Mouse (Mus musculus) kidney, postnatal 14 days (tissue): ENCODE data around the gene Nop10.
"Not testable (repeated sequence)": the region's sequence is repeated elsewhere in the genome, so short reads cannot be mapped to it uniquely, and the experiment has no call there.

ENCODE experiments used
- DNase-seq: peaks from one replicate; pipeline ENCODE4 v3.0.0; 2022; ENCODE audit warnings: mixed read lengths

Nop10 gene

GRCm38 (mm10) chr2:112265448-112266241, 3.9 kb downstream of the Nop10 start, which contains the start of gene Slc12a6:
Gene Slc12a6 (plus strand): TSS chr2:112265825.
- peak; percentile 96 for DNase-seq

- peak; percentile 67 for DNase-seq
Observed at GRCm38 (mm10) chr2:112266242-112266592, 4.5 kb downstream of the Nop10 start, which contains the start of gene Gm21985. Gene Gm21985 (plus strand): TSS chr2:112266314.

DNA sequence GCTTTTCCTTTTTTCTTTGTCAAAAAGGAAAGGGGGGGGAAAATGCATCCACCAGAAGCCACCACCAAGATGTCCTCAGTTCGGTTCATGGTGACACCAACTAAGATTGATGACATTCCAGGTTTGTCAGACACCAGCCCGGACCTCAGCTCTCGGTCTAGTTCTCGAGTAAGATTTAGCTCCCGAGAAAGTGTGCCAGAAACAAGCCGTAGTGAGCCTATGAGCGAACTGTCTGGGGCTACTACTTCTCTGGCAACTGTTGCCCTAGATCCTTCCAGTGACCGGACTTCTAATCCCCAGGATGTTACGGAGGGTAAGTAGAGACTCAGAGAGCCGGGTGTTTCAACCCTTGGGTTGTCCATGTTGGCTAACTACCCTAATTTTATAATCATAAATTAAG, 5.1 kb downstream of the Nop10 start:
- DNase-seq = peak; percentile 17

GRCm38 (mm10) chr2:112267547-112268269, 6.0 kb downstream of the Nop10 start:
- no peak for DNase-seq

GRCm38 (mm10) chr2:112270011-112270410, 8.3 kb downstream of the Nop10 start:
- no peak for DNase-seq

DNA sequence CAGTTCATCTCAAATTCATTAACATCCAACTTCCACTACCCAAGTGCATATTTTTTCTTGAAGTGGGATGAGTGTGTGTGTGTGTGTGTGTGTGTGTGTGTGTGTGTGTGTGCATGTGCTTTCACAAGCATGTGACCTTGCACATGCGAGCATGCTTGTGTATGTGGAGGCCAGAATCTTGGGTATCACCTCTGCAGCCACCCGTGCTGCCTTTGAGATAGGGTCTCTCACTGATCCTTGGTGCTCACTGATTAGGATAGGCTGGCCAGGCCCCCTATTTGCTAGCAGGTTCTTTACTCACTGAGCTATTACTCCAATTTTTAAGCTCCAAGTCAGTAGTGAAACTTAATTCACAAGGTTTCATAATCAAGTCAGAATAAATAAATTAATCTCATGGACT, 11.2 kb downstream of the Nop10 start:
- no peak for DNase-seq

GRCm38 (mm10) chr2:112273474-112273873, 11.7 kb downstream of the Nop10 start:
- no peak for DNase-seq

DNA sequence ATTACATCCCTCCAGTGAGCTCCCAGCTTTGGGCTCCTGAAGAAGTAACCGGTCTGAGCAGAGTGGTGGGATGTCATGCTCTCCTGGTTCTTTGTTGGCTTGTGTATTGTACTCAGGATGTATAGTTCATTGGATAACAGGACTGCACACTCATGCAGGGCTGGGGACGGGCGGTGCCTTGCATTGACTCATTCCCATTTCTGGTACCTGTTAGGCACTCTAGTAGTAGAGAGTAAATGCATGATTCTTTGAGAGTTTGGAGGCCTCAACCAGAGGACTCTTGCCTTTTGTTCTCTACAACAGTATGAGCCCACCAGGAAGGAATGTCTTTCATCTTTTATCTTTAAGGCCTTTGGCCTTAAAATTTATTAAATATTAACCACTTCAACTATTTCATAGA, 15.1 kb downstream of the Nop10 start:
- no peak for DNase-seq

DNA sequence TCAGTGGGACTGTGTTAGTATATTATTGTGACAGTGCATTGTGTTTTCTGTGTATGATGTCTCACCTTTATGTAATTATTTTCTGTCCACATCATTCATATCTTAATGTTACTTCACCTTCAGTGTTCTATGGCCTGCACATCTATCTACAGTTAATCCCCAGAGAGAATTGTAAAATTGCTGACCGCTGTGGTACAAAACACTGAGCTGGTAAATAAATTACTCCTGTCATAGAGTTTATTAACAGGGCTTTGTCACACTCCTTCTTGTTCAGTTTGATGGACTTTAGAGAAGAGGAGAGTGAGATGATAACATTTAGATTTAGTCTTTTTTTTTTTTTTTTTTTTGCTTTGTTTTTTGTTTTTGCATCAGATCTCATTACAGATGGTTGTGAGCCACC, 21.1 kb downstream of the Nop10 start:
- DNase-seq = no peak

- DNase-seq = peak; percentile 84
Observed at GRCm38 (mm10) chr2:112284363-112285030, 22.8 kb downstream of the Nop10 start.

- no peak for DNase-seq
Observed at GRCm38 (mm10) chr2:112285031-112285390, 23.3 kb downstream of the Nop10 start.

- not testable (repeated sequence) for DNase-seq
Observed at GRCm38 (mm10) chr2:112286062-112286461, 24.3 kb downstream of the Nop10 start.

GRCm38 (mm10) chr2:112287059-112287458, 25.3 kb downstream of the Nop10 start:
- no peak for DNase-seq

DNA sequence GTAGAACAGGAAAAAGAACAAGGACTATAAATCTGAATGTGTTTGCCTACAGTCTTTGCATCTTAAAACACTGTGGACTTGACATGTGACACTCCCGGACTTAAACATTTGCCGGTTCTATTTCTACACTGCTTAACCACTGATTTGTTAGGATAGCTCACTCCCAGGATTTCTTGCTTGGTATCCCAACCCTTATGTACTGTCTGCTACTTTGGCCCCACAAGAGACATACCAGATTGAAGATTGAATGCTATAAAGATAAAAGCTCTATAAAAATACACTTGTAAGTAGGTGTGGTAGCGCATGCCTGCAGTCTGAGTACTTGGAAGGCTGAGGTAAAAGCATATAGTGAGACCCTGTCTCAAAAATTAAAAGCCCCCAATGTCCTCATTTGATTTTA, 27.8 kb downstream of the Nop10 start:
- DNase-seq = no peak

- DNase-seq = no peak
Observed at GRCm38 (mm10) chr2:112292823-112293222, 31.1 kb downstream of the Nop10 start.

GRCm38 (mm10) chr2:112296211-112296610, 34.5 kb downstream of the Nop10 start:
- DNase-seq = no peak

DNA sequence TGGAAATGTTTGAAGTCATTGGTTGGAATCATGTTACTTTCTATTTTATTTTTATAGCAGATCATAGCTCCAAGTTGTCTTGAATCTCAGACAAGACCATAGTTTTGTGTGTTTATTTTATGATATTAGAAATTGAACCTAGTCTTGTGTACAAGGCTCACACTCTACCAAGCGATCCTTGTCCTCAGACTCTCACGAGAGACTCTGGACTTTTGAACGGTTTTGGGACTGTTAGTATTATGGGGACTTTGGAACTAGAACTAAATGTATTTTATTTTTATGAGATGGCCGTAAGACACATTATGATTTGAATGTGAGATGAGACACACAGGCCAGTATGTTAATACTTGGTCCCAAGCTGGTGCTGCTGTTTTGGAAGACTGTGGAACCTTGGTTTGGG, 36.5 kb downstream of the Nop10 start:
- DNase-seq = no peak

DNA sequence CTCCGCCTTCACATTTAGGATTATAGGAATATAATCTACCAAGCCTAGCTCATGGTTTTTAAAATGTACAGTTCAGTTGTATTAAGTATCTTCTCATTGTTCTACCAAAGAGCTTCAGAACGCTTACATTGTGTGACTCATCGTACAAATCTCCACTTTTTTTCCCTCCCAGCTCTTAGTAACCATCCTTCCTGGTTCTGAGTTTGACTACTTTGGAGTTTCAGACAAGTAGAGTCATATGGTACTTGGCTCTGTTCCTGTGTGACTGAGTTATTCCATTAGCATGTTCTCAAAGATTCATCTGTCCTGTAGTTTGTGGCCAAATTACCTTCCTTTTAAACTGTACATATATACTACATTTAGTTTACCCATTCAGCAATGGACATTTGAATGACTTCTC, 46.9 kb downstream of the Nop10 start:
- no peak for DNase-seq

DNA sequence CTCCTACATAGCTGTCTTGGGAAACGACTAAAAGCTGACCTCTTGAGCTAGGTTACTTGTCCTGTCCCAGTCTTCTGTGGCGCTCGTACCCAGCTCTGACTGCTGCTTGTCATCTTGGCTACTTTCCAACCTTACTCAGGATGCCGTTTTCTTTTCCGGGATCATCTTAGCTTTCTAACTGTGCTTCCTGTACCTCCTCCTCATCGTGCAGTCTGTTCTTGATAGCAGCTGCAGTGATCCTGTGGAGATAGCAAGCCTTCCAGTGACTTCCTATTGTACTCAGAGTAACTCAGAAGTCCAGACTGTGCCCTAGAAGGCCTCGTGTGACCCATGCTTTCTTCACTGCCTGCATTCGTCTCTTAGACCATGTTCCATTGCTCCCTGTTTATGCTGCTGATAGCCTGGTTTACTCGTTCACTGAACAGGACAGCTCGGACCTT, 47.5 kb downstream of the Nop10 start:
- peak; percentile 42 for DNase-seq
